Mouse (Mus musculus) telencephalon, adult 2 months (tissue): ENCODE data around the gene Tns3.
A peak's percentile ranks its signal among the peaks of the same experiment; 100 is the strongest.

Experiments used
- DNase-seq: peaks from one replicate; pipeline ENCODE4 v3.0.0-alpha.2; 2011; ENCODE audit warnings: low read depth, low spot score

Tns3 gene

GRCm38 (mm10) chr11:8530506-8530905 is 133.8 kb downstream of the Tns3 start:
- DNase-seq, result no peak

- no peak for DNase-seq
Measured at GRCm38 (mm10) chr11:8530036-8530435, 134.3 kb downstream of the Tns3 start.

- DNase-seq, result no peak
Measured at GRCm38 (mm10) chr11:8525463-8526145, 138.7 kb downstream of the Tns3 start.

- peak; percentile 48 for DNase-seq
Measured at GRCm38 (mm10) chr11:8523344-8524126, 140.8 kb downstream of the Tns3 start.

GRCm38 (mm10) chr11:8513359-8514253 is 150.7 kb downstream of the Tns3 start:
- DNase-seq, result no peak

- DNase-seq, result no peak
Measured at GRCm38 (mm10) chr11:8510294-8510693, 154.0 kb downstream of the Tns3 start.

- no peak for DNase-seq
Measured at GRCm38 (mm10) chr11:8509614-8510013, 154.7 kb downstream of the Tns3 start.

GRCm38 (mm10) chr11:8503735-8504134 is 160.6 kb downstream of the Tns3 start:
- no peak for DNase-seq

GRCm38 (mm10) chr11:8500855-8501254 is 163.5 kb downstream of the Tns3 start:
- DNase-seq, result no peak

- DNase-seq, result no peak
Measured at GRCm38 (mm10) chr11:8497136-8497535, 167.2 kb downstream of the Tns3 start.

- no peak for DNase-seq
Measured at GRCm38 (mm10) chr11:8496686-8497085, 167.6 kb downstream of the Tns3 start.

GRCm38 (mm10) chr11:8495801-8496200 is 168.5 kb downstream of the Tns3 start:
- DNase-seq, result no peak

- no peak for DNase-seq
Measured at GRCm38 (mm10) chr11:8495036-8495435, 169.3 kb downstream of the Tns3 start.

- peak; percentile 17 for DNase-seq
Measured at GRCm38 (mm10) chr11:8493931-8494490, 170.3 kb downstream of the Tns3 start.

GRCm38 (mm10) chr11:8492332-8492731 is 172.0 kb downstream of the Tns3 start:
- DNase-seq, result no peak

GRCm38 (mm10) chr11:8488248-8488647 is 176.1 kb downstream of the Tns3 start:
- peak; percentile 65 for DNase-seq

GRCm38 (mm10) chr11:8486552-8486951 is 177.8 kb downstream of the Tns3 start:
- DNase-seq, result no peak

GRCm38 (mm10) chr11:8484538-8484937 is 179.8 kb downstream of the Tns3 start:
- DNase-seq, result no peak

- DNase-seq, result no peak
Measured at GRCm38 (mm10) chr11:8482721-8483120, 181.6 kb downstream of the Tns3 start.

GRCm38 (mm10) chr11:8481962-8482361 is 182.4 kb downstream of the Tns3 start:
- DNase-seq, result no peak

GRCm38 (mm10) chr11:8481529-8481928 is 182.8 kb downstream of the Tns3 start:
- DNase-seq, result no peak

- DNase-seq, result no peak
Measured at GRCm38 (mm10) chr11:8479858-8480257, 184.5 kb downstream of the Tns3 start.
